In the genomic region with DNA sequence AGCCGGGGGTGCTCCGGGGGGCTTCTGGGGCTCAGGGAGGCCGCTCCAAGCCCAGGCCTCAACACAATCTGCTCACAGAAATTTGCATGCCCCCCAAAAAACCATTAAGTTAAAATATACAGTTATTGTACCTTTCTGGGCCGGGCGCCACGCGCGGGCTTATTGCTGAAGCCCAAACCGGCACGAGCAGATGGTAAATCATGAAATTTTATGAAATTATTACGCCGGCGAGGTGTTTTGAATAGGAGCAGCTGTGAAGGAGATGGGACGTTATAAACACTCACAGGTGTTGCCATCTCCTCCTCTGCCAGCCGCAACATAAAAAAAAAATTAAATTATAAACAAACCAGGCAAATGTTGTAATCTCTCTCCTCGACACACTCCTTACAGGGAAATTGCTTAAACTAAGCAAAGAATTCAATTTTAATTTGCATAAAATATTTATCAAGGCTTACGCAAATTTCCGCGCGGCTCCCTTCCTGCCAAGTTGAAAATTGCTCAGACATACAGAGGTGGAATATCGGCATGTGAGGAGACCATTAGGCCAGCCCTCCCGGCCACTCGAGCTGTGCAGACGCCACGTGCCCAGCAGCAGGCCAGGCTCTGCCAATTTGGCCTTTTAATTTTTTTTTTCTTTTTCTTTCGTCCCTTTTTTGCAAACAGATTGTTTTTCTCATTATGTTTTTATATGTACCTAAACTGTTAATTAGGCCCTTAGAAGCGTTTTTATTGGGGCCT, we compare ENCODE assay signal across 9 mouse cellular contexts.
DNase-seq lines count a peak whose midpoint lies in the region; ATAC-seq and TF ChIP-seq lines count a peak whose summit lies in the region.
"Had no signal": no experiment of that assay in that cellular context is flagged by ENCODE, and none has a peak within 500 bp of the region (broad histone marks: within the 10 kb centered on the region; RNA-seq: fewer than 3 reads in every experiment).

No protein-coding gene starts in this region.

- no peak for TF ChIP-seq EP300 in liver, postnatal 0 days (IDR thresholded peaks at IDR 0.05; ENCODE audit: low read depth)

- no peaks in the 10 kb centered on the region for H3K9me3 ChIP-seq in midbrain, embryonic 11.5 days (ENCODE audit: control insufficient read depth, low read length)
- no peaks in the 10 kb centered on the region for H3K9me3 ChIP-seq in midbrain, embryonic 10.5 days (replicated peaks)
- no peaks in the 10 kb centered on the region for H3K9me3 ChIP-seq in hindbrain, embryonic 12.5 days (replicated peaks)
- H3K9me3 ChIP-seq in limb, embryonic 12.5 days: no peaks in the 10 kb centered on the region
- H3K9me3 ChIP-seq in stomach, embryonic 15.5 days: no peaks in the 10 kb centered on the region
- no peaks in the 10 kb centered on the region for H3K9me3 ChIP-seq in liver, postnatal 0 days (ENCODE audit: low read length)

- no peak for ATAC-seq in midbrain, embryonic 11.5 days (ENCODE audit: low FRiP score)
- ATAC-seq in hindbrain, embryonic 12.5 days (ENCODE audit: low FRiP score): 0 out of 2 replicates have a peak, but pooled peaks have one; percentile 6
- no peak for ATAC-seq in limb, embryonic 12.5 days (ENCODE audit: insufficient number of reproducible peaks, insufficient read depth, low FRiP score, low TSS enrichment, low read depth)
- no peak for ATAC-seq in stomach, embryonic 15.5 days (ENCODE audit: insufficient read depth, low FRiP score, low read depth)
- ATAC-seq in erythroid progenitor cell, adult 5-6 weeks (replicated peaks; ENCODE audit: low FRiP score, poor library complexity, severe bottlenecking): no peak
- ATAC-seq in liver, postnatal 0 days: no peak
- ATAC-seq in frontal cortex, adult (ENCODE audit: low TSS enrichment): no peak

- no peak overlapping the region for H3K4me3 ChIP-seq in midbrain, embryonic 11.5 days (ENCODE audit: low read depth, low read length)
- H3K4me3 ChIP-seq in midbrain, embryonic 10.5 days: no peak overlapping the region
- no peak overlapping the region for H3K4me3 ChIP-seq in hindbrain, embryonic 12.5 days
- H3K4me3 ChIP-seq in limb, embryonic 12.5 days (replicated peaks): no peak overlapping the region
- no peak overlapping the region for H3K4me3 ChIP-seq in stomach, embryonic 15.5 days (replicated peaks)
- no peak overlapping the region for H3K4me3 ChIP-seq in liver, postnatal 0 days (ENCODE audit: low read depth, low read length)

- peak overlapping the region; percentile 45 for H3K27ac ChIP-seq in midbrain, embryonic 11.5 days (ENCODE audit: low read depth, low read length)
- H3K27ac ChIP-seq in midbrain, embryonic 10.5 days (replicated peaks): no peak overlapping the region; the same call in 1 of the 2 replicates
- H3K27ac ChIP-seq in hindbrain, embryonic 12.5 days: peak overlapping the region; percentile 89
- 0 out of 2 replicates have a peak overlapping the region, but pooled peaks have one; percentile 45 for H3K27ac ChIP-seq in limb, embryonic 12.5 days
- H3K27ac ChIP-seq in stomach, embryonic 15.5 days: no peak overlapping the region
- no peak overlapping the region for H3K27ac ChIP-seq in liver, postnatal 0 days (ENCODE audit: low read depth)

- 78% methylated on average over 27 of the region's 27 CpGs for WGBS in midbrain, embryonic 11.5 days
- 88% methylated on average over 27 of the region's 27 CpGs for WGBS in midbrain, embryonic 10.5 days
- WGBS in hindbrain, embryonic 12.5 days: 50% methylated on average over 27 of the region's 27 CpGs
- WGBS in limb, embryonic 12.5 days: 23% methylated on average over 27 of the region's 27 CpGs
- WGBS in stomach, embryonic 15.5 days: 53% methylated on average over 27 of the region's 27 CpGs
- WGBS in liver, postnatal 0 days (ENCODE audit: insufficient replicate concordance): 82% methylated on average over 27 of the region's 27 CpGs

- no peak overlapping the region for H3K4me2 ChIP-seq in midbrain, embryonic 11.5 days
- peak overlapping the region; percentile 24; the same call in 1 of the 2 replicates for H3K4me2 ChIP-seq in hindbrain, embryonic 12.5 days (replicated peaks)
- peak overlapping the region; percentile 45 for H3K4me2 ChIP-seq in limb, embryonic 12.5 days
- peak overlapping the region; percentile 29; the same call in 1 of the 2 replicates for H3K4me2 ChIP-seq in stomach, embryonic 15.5 days
- H3K4me2 ChIP-seq in liver, postnatal 0 days (ENCODE audit: low read depth, low read length): no peak overlapping the region

- peaks cover 10% of the 10 kb centered on the region for H3K4me1 ChIP-seq in midbrain, embryonic 11.5 days (ENCODE audit: control insufficient read depth, insufficient read depth, low read length)
- peaks cover 27% of the 10 kb centered on the region for H3K4me1 ChIP-seq in midbrain, embryonic 10.5 days
- peaks cover 27% of the 10 kb centered on the region for H3K4me1 ChIP-seq in hindbrain, embryonic 12.5 days
- H3K4me1 ChIP-seq in limb, embryonic 12.5 days (replicated peaks): peaks cover 37% of the 10 kb centered on the region
- no peaks in the 10 kb centered on the region; the same call in 1 of the 2 replicates for H3K4me1 ChIP-seq in stomach, embryonic 15.5 days
- H3K4me1 ChIP-seq in liver, postnatal 0 days (ENCODE audit: insufficient read depth): no peaks in the 10 kb centered on the region

- H3K36me3 ChIP-seq in midbrain, embryonic 11.5 days (ENCODE audit: control insufficient read depth, insufficient read depth, low read length): no peaks in the 10 kb centered on the region
- H3K36me3 ChIP-seq in midbrain, embryonic 10.5 days: no peaks in the 10 kb centered on the region
- no peaks in the 10 kb centered on the region for H3K36me3 ChIP-seq in hindbrain, embryonic 12.5 days
- no peaks in the 10 kb centered on the region for H3K36me3 ChIP-seq in limb, embryonic 12.5 days
- no peaks in the 10 kb centered on the region for H3K36me3 ChIP-seq in stomach, embryonic 15.5 days
- no peaks in the 10 kb centered on the region for H3K36me3 ChIP-seq in liver, postnatal 0 days (replicated peaks; ENCODE audit: insufficient read depth, low read length)

- H3K27me3 ChIP-seq in midbrain, embryonic 11.5 days (ENCODE audit: control insufficient read depth, insufficient read depth, low read length): no peaks in the 10 kb centered on the region
- no peaks in the 10 kb centered on the region for H3K27me3 ChIP-seq in midbrain, embryonic 10.5 days (ENCODE audit: low read depth, poor library complexity, severe bottlenecking)
- H3K27me3 ChIP-seq in hindbrain, embryonic 12.5 days: no peaks in the 10 kb centered on the region
- H3K27me3 ChIP-seq in limb, embryonic 12.5 days: peaks cover 63% of the 10 kb centered on the region
- peaks cover 4% of the 10 kb centered on the region; the same call in 1 of the 2 replicates for H3K27me3 ChIP-seq in stomach, embryonic 15.5 days (replicated peaks)
- no peaks in the 10 kb centered on the region for H3K27me3 ChIP-seq in liver, postnatal 0 days (ENCODE audit: insufficient read depth, low read length)

- no peak overlapping the region for H3K9ac ChIP-seq in midbrain, embryonic 11.5 days (ENCODE audit: low read length)
- no peak overlapping the region for H3K9ac ChIP-seq in hindbrain, embryonic 12.5 days
- no peak overlapping the region for H3K9ac ChIP-seq in limb, embryonic 12.5 days (replicated peaks)
- no peak overlapping the region for H3K9ac ChIP-seq in stomach, embryonic 15.5 days
- no peak overlapping the region for H3K9ac ChIP-seq in liver, postnatal 0 days (replicated peaks)

- peak; percentile 84 for DNase-seq in midbrain, embryonic 11.5 days (ENCODE audit: low spot score, missing footprints)
- DNase-seq in midbrain, embryonic 10.5 days (ENCODE audit: low spot score): no peak
- DNase-seq in liver, postnatal 0 days: no peak
- DNase-seq: heart, postnatal 4 days had no signal

- no peak for TF ChIP-seq CTCF in liver, postnatal 0 days (IDR thresholded peaks at IDR 0.05; ENCODE audit: low read depth)

Comparison
In these comparisons a context has a peak if more than half of its experiments do, and no peak if none do; other contexts are left out.
1. H3K27ac ChIP-seq: peak in midbrain, embryonic 11.5 days (single experiment), hindbrain, embryonic 12.5 days (single experiment) and limb, embryonic 12.5 days (single experiment); none in midbrain, embryonic 10.5 days (single experiment), stomach, embryonic 15.5 days (single experiment) and liver, postnatal 0 days (single experiment).
2. H3K4me2 ChIP-seq: peak in hindbrain, embryonic 12.5 days (single experiment), limb, embryonic 12.5 days (single experiment) and stomach, embryonic 15.5 days (single experiment); none in midbrain, embryonic 11.5 days (single experiment) and liver, postnatal 0 days (single experiment).